Mouse (Mus musculus) adrenal gland, postnatal 36 days (tissue): ENCODE measurements around the gene D17Wsu92e. TPM values are rescaled to one million over a fixed set of nuclear protein-coding genes. Genes with fewer than 3 reads are reported as not detected.
A peak's percentile ranks its signal among the peaks of the same experiment; 100 is the strongest.

Experiments used
- DNase-seq, 2 experiments: peaks; one replicate each; pipeline ENCODE4 v3.0.0; 2021; ENCODE audit warnings: mixed read lengths in 1 of 2
- total RNA-seq, 2 experiments: library from RNA; stranded (reverse); gene quantifications; 2 replicates each; pipeline ENCODE4 v1.2.3; 2021

D17Wsu92e gene
- total RNA-seq, 2 experiments from 2014 or later, result 160 to 185 TPM

DNA sequence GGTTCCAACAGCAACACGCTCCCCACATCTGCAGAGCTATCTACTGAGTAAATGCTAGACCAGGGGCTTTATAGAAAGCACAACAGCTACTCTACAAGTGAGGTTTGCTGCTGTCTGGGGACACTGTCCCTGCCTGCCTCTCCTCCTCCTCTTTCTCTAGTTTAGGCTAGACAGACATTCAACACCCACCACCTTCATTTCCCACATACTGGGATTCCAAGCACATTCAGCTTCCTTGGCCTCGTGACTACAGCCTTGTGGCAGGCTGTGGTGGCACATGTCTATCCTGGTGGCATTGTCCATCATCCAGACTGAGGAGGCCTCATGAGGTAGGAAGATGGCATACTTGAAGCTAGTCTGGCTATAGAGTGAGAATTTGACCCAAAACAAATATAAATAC lies 29.5 kb downstream of the D17Wsu92e start:
- DNase-seq, result no peak

DNA sequence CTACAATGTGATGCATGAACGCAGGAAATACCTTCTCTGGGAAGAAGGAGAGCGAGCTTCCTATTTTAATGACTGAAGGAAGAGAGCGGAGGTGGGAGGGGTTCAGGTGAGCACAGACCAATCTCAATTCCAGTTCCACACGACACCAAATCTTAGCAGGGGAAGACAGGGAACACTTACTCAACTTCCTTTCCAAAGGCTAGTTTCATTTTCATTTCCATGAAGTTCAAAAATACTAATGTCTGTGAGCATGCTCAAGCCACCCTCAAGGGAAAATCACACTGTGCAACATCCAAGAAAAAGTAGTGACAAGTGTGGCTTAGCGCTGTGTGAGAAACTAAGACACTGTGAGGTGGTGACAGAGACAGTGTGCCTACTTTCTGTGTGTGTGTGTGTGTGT lies 30.4 kb downstream of the D17Wsu92e start:
- no peak for DNase-seq

DNA sequence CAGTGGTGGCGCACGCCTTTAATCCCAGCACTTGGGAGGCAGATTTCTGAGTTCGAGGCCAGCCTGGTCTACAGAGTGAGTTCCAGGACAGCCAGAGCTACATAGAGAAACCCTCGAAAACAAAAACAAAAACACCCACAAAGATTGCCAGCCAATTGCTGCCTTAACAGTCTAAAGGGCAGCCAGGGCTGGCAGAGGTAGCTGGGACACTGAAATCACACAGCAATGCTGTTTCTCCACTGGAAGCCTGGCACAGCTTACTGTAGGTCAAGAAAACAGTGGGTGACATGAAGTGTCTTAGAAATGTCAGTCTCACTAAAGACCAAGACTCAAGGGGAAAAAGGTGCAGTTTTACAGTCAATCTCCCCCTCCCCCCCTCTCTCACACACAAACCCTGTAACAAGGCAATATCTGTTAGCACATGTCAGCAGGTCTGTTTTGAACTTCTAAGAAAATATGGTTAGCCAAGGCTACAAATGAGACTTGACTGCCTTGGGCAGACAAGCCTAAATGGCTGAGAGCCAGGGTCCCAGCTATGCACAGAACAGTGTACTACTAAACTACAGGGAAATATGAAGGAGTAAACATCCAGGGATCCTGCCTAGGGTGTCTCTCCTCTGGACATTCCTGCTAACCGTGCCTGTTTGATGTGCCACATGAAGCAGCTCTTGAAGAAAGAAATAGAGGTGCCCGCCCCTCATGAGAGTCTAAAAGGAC lies 31.8 kb downstream of the D17Wsu92e start:
- DNase-seq, result peak in 1 of 2 experiments; percentile 40

GRCm38 (mm10) chr17:27783567-27783966 lies 36.9 kb downstream of the D17Wsu92e start:
- DNase-seq, result no peak

DNA sequence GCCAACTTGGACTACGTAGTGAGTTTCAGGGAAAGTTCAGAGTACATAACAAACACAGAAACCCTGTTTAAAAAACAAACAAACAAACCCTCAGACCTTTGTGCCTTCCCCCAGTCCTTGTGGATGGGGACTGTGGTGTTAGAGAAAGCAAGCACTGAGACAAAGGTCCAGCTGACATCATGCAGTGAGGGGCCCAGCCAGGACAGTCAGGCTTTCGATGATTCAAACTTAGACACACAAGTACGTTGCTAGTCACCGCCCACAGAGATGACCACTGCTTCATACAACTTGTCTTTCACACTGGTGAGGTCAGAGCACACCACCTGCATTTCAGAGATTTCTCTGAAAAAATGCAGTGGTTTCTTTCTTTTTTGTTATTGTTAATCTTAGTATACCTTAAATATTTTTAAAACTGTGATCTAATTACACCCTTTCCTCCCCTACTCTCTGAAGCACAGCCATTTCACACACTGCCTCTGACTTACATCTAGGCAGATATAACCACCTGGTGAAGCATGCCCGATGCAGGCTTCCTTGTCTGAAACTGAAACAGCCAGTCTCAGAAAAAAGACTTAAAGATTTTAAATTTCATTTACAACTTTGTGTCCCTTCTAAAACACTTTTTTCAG lies 39.3 kb downstream of the D17Wsu92e start:
- DNase-seq, result peak; percentile 48 to 54

DNA sequence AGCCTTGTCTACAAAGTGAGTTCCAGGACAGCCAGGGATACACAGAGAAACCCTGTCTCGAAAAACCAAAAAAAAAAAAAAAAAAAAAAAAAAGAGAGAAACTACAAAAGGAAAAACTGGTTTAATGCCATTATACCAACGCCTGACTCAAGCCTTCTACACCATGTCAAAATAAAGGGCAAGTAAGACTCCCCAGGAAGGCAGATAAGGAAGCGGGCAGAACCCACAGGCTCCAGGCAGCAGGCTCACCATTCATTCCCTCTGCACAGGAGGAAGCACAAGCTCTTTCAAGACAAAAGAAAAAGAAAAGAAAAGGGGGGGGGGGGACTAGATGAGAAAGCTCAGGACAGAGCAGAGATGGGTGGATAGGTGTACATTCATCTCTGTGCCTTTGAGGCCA lies 40.7 kb downstream of the D17Wsu92e start:
- DNase-seq, result no peak

DNA sequence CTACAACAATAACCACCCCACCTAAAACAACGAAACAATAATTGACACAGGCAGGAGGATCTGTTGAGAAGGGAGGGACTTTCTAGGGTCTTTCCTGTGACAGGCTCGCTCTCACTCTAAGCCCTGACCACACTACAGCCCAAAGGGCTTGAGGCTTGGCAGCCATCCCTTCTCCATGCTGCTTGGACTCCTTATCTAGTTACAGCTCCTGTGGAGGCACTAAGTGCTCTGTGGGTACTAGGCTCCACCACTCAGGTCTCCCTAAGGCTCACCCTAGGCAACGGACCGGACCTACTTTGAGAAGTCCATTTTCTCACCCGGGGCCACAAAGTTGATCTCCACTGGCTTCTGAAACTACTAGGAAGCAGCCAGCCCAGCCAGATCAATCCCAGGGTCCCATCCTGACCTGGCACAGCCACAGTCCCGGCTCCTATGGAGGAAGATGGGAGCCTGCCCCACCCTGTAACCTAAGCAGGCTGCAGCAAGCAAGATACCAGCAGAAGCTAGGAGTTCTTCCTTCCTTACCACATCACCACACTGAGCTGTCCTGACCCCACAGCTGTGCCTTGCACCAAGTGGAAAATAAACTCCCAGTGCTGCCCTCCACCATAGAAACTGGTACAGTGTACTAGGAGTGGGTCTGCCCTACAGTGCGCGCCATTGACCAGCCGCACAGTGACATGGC lies 41.6 kb downstream of the D17Wsu92e start:
- DNase-seq, result no peak

GRCm38 (mm10) chr17:27777823-27778222 lies 42.6 kb downstream of the D17Wsu92e start:
- DNase-seq, result no peak

DNA sequence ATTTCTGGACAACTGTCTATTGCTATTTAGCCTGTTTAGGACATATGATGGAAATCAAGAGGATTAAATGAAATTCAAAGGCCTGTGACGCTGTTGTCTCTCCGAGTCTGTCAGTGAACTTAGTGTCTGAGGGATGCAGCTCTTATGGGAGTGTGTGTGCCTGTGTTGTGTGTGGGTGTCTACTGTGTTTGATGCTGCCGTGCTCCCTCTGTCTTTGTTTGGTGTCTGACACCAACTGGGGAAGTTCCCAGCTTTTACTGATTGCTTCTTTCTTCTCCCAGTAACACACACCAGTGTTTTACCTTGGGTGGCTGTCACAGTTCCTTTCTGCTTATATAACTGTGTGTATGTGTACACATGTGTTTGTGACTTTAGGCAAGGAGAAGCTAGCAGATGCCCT lies 46.2 kb downstream of the D17Wsu92e start:
- no peak for DNase-seq

- no peak for DNase-seq
Measured at GRCm38 (mm10) chr17:27771616-27772015, 48.8 kb downstream of the D17Wsu92e start.

GRCm38 (mm10) chr17:27768817-27769542 lies 51.5 kb downstream of the D17Wsu92e start:
- peak; percentile 80 to 82 for DNase-seq

DNA sequence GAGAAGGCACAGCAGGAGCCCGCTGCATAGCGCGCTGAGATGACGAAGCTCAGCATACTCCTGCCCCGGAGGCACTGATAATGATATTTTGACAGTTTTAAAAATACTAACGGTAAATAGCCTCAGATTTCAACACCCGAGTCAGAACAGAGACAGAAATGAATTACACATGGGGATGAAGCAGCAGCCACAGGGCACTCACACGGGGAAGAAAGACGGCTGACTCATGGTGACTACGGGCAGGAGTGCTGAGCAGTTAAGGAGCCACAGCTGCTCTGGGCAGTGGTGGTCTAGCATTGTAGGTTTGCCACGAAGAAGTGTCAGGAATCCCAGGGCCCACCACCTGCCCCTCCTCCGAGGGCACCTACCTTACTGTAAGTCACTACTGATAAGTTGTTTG lies 52.9 kb downstream of the D17Wsu92e start:
- peak; percentile 27 to 41 for DNase-seq

- no peak for DNase-seq
Measured at GRCm38 (mm10) chr17:27767120-27767519, 53.3 kb downstream of the D17Wsu92e start.

- DNase-seq, result no peak
Measured at GRCm38 (mm10) chr17:27765066-27765465, 55.4 kb downstream of the D17Wsu92e start.

DNA sequence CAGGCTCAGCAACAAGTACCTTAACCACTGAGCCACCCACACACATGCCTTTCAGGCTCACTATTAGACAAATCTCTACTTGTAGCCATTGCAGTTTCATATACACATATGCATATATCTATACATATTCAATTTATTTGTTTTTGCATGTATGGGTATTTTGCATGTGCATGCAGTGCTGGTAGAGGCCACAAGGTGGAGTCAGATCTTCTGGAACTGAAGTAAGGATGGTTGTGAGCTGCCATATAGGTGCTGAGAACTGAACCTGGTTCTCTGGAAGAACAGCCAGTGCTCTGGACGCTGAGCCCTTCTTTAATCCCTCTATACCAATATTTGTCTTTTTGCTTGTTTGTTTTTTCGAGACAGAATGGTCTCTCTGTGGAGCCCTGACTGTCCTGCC lies 56.0 kb downstream of the D17Wsu92e start:
- DNase-seq, result no peak

DNA sequence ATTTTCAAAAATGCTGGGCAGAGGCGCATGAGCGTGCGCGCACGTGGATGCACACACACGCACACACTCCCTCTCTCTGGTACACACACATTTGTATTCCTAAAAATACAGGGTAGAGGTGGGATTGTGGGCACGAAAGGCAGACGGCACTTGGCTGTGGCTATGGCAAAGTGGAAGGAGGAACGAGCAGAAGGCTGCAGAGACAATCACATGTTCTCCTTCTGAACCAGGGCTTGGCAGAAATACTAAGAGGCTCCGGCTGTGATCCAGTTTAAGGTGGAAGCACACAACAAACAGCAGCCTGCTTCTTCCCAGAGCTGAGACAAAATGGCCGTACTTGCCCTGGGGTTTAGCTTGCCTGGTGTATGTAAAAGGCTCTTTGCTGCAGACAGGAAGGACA lies 57.6 kb downstream of the D17Wsu92e start:
- no peak for DNase-seq

DNA sequence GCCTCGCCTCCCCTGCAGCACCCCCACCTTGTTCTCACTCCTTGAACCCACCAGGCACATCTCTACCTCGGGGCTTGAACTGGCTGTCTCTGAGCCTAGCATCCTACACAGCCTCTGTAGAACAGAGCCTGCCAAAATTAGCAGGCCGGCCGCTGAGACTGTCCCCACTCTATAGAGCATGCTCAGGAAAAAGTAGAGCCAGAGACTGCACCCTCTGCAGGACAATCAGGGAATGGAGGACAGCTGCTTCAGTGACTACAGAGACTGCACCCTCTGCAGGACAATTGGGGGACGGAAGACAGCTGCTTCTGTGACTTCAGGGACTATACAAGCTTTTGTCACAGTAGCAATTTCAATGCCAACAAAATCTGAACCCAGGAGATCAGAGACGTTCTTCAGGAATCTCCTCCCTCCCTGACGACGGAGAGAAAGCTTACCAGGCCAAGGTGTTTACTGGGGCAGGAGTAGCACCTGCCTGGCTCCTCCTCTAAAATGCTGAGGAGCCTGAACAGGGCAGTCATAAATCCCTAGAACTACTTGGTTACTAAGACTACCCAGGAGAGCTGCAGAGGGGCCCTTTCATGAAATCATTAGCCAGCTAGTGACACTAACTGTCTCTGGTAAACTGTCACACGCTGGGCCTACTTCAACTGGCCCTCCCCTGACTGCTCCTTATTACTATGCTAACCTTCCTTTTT lies 58.7 kb downstream of the D17Wsu92e start:
- peak; percentile 62 to 64 for DNase-seq

GRCm38 (mm10) chr17:27760169-27760568 lies 60.3 kb downstream of the D17Wsu92e start:
- DNase-seq, result no peak

DNA sequence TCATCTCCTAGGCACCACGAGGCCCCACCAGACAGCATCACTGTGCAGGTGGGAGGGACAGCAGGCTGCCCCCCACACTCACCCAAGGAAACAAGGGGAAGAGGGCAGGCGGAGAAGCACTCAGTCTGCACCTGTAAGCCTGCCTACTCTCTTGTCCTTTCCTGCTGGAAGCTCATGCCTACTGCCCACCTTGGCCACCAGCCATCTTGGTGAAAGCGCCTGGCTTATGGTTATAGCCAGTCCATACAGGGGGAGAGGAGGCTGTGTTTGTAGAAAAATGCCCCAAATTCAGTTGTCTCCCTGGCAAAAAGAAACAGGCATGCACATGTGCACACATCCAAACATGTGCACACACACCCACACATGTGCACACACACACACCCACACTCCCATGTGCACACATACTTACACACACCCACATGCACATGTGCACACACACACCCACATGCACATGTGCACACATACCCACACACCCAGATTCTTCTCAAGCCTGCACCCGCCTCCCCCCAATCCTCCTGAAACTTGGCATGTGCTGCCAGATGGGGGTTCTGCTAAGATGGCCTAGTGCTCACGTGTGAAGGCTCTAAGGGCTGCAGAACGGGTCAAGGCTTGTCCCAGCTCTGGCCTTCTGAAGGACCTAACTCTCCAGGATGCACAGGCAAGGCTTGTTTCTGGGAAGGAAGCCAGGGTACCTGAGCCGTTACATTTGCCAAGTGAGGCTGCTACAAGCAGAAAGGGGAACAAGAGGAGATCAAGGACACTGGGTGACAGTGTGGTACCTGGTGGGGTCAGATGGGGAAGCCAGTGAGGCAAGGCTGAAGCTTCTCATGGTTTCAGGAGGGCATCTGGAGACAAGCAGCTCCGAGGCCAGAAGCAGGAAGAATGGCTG lies 68.9 kb downstream of the D17Wsu92e start:
- DNase-seq, result no peak

DNA sequence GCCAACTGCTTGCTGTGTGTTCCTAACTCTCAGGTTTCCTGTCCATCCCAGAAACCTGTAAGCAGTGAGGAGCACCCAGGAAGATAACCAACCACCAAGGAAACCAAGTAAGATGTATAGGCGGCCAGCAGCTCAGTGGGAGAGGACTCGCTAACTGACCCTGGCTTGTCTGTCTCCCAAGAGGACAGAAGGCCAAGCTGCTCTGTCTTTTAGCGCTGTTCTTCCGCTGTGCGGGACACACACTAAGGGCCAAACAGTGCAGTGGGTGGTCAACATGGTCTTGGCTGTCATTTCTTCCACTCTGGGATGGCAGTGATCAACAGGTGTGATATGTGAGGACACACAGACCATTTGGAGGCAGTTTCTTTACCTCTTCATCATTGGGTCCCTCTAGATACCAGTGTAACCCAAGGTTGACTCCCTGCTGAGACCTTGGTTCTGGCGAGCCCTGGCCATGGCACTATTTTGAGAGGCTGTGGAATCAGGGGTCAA lies 70.0 kb downstream of the D17Wsu92e start:
- no peak for DNase-seq

GRCm38 (mm10) chr17:27748123-27748522 lies 72.3 kb downstream of the D17Wsu92e start:
- DNase-seq, result no peak
